Mouse (Mus musculus) olfactory bulb, adult 2 months (tissue): ENCODE measurements around the gene Muc4. TPM values are rescaled to one million over a fixed set of nuclear protein-coding genes. Genes with fewer than 3 reads are reported as not detected.

Experiments
- H3K27ac ChIP-seq: fragments of 200-500 bp; 2 replicates; pipeline ENCODE4 v1.5.1; 2012; ENCODE audit warnings: low read depth, low read length; ENCODE audit not compliant: insufficient read depth
- H3K4me1 ChIP-seq: fragments of 200-500 bp; 2 replicates; pipeline ENCODE4 v1.6.1; 2012; ENCODE audit warnings: low read length; ENCODE audit not compliant: control insufficient read depth, insufficient read depth
- H3K4me3 ChIP-seq: fragments of 200-500 bp; 2 replicates; pipeline ENCODE4 v1.5.1; 2012; ENCODE audit warnings: mild to moderate bottlenecking, low read depth, low read length, moderate library complexity; ENCODE audit not compliant: insufficient read depth
- CTCF ChIP-seq: fragments of 200-500 bp; IDR thresholded peaks from 2 replicates; pipeline ENCODE4 v1.5.1; 2012; ENCODE audit warnings: low read depth, mild to moderate bottlenecking, low read length, moderate library complexity; ENCODE audit not compliant: insufficient read depth
- POLR2A ChIP-seq: fragments of 200-500 bp; IDR thresholded peaks from 2 replicates; pipeline ENCODE4 v1.6.1; 2012; ENCODE audit warnings: mild to moderate bottlenecking, low read depth, low read length, moderate library complexity; ENCODE audit not compliant: insufficient read depth
- WGBS: fragments of 180-500 bp; shearing (Covaris S2); methylation state at CpG from one replicate; pipeline ENCODE4 v1.1.7; 2018; 5-methylcytosine and 5-hydroxymethylcytosine counted together
- polyA plus RNA-seq: library from polyadenylated mRNA; stranded (reverse); fragments of >200 nt; gene quantifications from 2 replicates; pipeline ENCODE4 v1.2.4, GENCODE M21; 2012; ENCODE audit warnings: low replicate concordance; ENCODE audit not compliant: missing spikeins, insufficient read depth, insufficient read length

The Muc4 gene
- polyA plus RNA-seq = not detected in 2 replicates

DNA sequence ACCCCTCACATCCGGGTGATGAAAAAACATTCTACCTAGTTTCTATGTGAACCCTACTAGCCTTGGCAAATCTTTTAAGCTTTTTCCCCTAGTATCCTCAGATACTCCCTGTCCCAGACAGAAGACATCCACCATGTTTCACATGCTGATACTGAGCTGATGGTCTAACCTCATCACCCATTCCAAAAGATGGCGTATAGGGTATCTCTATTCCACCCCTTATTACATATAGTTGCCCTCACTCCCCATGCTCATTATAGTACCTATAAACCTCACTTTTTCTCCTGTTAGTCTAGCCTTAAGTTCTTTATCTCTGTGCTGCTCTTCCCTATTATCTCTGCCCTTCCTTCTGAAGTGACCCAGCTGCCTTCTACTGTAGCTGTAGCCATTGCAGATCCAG lies at the start of gene Muc4:
Muc4 (plus strand) TSS at position 301 of the 400 bp plus-strand sequence.
- 97% methylated on average over 2 of the region's 2 CpGs for WGBS
- no peak within 1 kb of the TSS for H3K27ac ChIP-seq
- H3K4me1 ChIP-seq = peaks cover 2% of the 10 kb centered on the region
- H3K4me3 ChIP-seq = no peak within 1 kb of the TSS
- TF ChIP-seq CTCF (no peak), POLR2A (no peak)

GRCm38 (mm10) chr16:32685998-32686397 lies 49.7 kb upstream of the Muc4 start:
- Histone ChIP-seq H3K4me3 (no peak overlapping the region), H3K27ac (no peak overlapping the region), H3K4me1 (no peaks in the 10 kb centered on the region)
- no peak for TF ChIP-seq CTCF
- TF ChIP-seq POLR2A = no peak
- WGBS = 69% methylated on average over 5 of the region's 5 CpGs

DNA sequence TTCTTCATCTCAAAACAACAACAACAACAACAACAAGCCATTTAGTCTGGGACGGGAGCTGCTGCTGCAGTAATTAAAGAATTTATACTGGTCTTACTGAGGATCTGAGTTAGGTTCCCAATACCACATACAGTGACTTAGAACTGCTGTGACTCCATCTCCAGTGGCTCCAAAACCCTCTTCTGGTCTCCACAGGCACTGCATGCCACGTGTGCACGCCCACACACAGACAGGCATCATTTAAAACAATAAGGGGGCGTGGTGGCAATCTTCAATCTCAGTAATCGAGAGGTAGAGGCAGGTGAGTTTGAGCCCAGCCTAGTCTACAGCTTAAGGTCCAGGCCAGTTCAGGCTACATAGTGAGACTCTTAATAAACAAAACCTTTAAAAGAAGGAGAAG lies 48.5 kb upstream of the Muc4 start:
- H3K4me1 ChIP-seq = no peaks in the 10 kb centered on the region
- 73% methylated on average over 5 of the region's 5 CpGs for WGBS
- H3K4me3 ChIP-seq = no peak overlapping the region
- no peak for TF ChIP-seq POLR2A
- no peak for TF ChIP-seq CTCF
- H3K27ac ChIP-seq = no peak overlapping the region

- no peaks in the 10 kb centered on the region for H3K4me1 ChIP-seq
- WGBS = 47% methylated on average over 4 of the region's 4 CpGs
- TF ChIP-seq POLR2A = no peak
- TF ChIP-seq CTCF = no peak
- H3K27ac ChIP-seq = no peak overlapping the region
- H3K4me3 ChIP-seq = no peak overlapping the region
These were observed 46.9 kb upstream of the Muc4 start for GRCm38 (mm10) chr16:32688770-32689169.

DNA sequence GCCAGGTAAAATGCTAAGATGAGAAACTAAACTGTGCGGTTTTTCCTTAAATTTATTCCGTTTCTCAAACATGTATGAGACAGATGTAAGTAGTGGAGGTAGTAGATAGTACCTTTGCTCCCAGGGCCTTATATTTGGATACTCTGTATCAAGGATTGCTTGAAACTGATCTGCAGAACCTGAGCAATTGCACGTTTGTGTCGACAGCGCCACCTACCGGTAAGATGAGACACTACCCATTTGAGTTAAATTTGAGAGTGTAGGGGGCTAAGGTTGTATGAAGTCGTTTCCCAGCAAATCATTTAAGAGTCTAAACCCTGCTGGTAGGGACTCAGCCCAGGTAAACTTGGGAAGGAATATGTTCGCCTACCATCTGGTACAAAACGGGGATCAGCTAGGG lies 46.2 kb upstream of the Muc4 start:
- Histone ChIP-seq H3K4me3 (no peak overlapping the region), H3K27ac (no peak overlapping the region), H3K4me1 (no peaks in the 10 kb centered on the region)
- TF ChIP-seq POLR2A (no peak), CTCF (no peak)
- WGBS = 6% methylated on average over 9 of the region's 9 CpGs

- H3K27ac ChIP-seq = no peak overlapping the region
- H3K4me3 ChIP-seq = no peak overlapping the region
- no peaks in the 10 kb centered on the region for H3K4me1 ChIP-seq
- 34% methylated on average over 7 of the region's 7 CpGs for WGBS
- TF ChIP-seq CTCF (no peak), POLR2A (no peak)
These were observed 38.7 kb upstream of the Muc4 start for GRCm38 (mm10) chr16:32696841-32697464.

DNA sequence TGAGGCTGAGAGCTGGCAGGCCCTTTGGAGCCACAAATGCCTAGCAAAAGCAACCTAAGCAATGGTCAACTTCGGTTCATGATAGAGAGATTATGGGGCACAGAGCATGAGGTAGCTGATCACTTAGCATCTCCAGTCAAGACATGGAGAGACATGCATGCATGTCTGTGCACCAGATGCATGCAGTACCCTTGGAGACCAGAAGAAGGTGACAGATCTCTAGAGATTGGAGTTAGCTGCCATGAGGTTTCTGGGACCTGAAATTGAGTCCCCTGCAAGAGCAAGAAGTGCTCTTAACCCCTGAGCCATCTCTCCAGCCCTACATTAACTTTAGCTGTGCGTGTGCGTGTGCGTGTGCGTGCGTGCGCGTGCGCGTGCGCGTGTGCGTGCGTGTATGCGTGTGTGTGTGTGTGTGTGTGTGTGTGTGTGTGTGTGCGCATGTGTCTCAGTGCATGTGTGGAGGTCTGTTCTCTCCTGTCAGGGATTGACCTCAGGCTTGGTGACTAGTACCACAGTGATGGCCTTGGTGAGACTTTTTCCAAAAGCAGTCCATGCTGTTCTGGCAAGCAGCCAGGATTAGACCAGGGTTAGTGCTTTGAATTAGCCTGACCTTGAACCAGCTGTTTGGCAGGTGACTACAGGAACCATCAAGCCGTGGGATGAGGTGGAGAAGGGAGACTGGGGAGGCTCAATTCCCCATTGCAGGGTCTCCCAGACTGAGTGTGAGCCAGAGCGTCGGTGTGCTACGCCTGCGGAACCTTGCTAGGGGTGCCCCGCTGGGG lies 37.8 kb upstream of the Muc4 start:
- no peak overlapping the region for H3K27ac ChIP-seq
- H3K4me1 ChIP-seq = no peaks in the 10 kb centered on the region
- TF ChIP-seq POLR2A = no peak
- no peak for TF ChIP-seq CTCF
- H3K4me3 ChIP-seq = no peak overlapping the region
- WGBS = 93% methylated on average over 22 of the region's 22 CpGs

GRCm38 (mm10) chr16:32698550-32698949 lies 37.1 kb upstream of the Muc4 start:
- no peak overlapping the region for H3K4me3 ChIP-seq
- 63% methylated on average over 7 of the region's 7 CpGs for WGBS
- TF ChIP-seq POLR2A (no peak), CTCF (no peak)
- no peak overlapping the region for H3K27ac ChIP-seq
- H3K4me1 ChIP-seq = no peaks in the 10 kb centered on the region

- no peaks in the 10 kb centered on the region for H3K4me1 ChIP-seq
- no peak overlapping the region for H3K27ac ChIP-seq
- H3K4me3 ChIP-seq = no peak overlapping the region
- TF ChIP-seq CTCF (no peak), POLR2A (no peak)
- whole genome bisulfite sequencing = 78% methylated on average over 9 of the region's 9 CpGs
These were observed 32.3 kb upstream of the Muc4 start for GRCm38 (mm10) chr16:32703312-32703912.
